ENCODE assay signal across 26 mouse cellular contexts in genomic region chr11:20556163-20556911, GRCm38 (mm10). TPM values are rescaled to one million over a fixed set of nuclear protein-coding genes. Genes with fewer than 3 reads are reported as not detected.
A peak's percentile ranks its signal among the peaks of the same experiment; 100 is the strongest.
DNase-seq lines count a peak whose midpoint lies in the region; ATAC-seq and TF ChIP-seq lines count a peak whose summit lies in the region.
"Had no signal": no experiment of that assay in that cellular context is flagged by ENCODE, and none has a peak within 500 bp of the region (broad histone marks: within the 10 kb centered on the region; RNA-seq: fewer than 3 reads in every experiment).

No protein-coding gene starts in this region.

- no peaks in the 10 kb centered on the region for H3K36me3 ChIP-seq in intestine, embryonic 14.5 days (ENCODE audit: control insufficient read depth, insufficient read depth, low read length)
- no peaks in the 10 kb centered on the region for H3K36me3 ChIP-seq in intestine, embryonic 15.5 days
- no peaks in the 10 kb centered on the region for H3K36me3 ChIP-seq in liver, embryonic 15.5 days (replicated peaks)
- no peaks in the 10 kb centered on the region for H3K36me3 ChIP-seq in kidney, adult 2 months (ENCODE audit: control insufficient read depth, insufficient read depth, low read length)
- H3K36me3 ChIP-seq: embryonic facial prominence, embryonic 15.5 days; G1E; heart, embryonic 15.5 days; kidney, embryonic 15.5 days; limb, embryonic 13.5 days; neural tube, embryonic 15.5 days had no signal

- no peak for TF ChIP-seq POLR2A in kidney, adult 2 months (IDR thresholded peaks at IDR 0.05; ENCODE audit: low read depth, low read length)

- no peak overlapping the region for H3K9ac ChIP-seq in intestine, embryonic 14.5 days (ENCODE audit: low read length)
- no peak overlapping the region for H3K9ac ChIP-seq in intestine, embryonic 15.5 days
- H3K9ac ChIP-seq in liver, embryonic 15.5 days, result no peak overlapping the region
- H3K9ac ChIP-seq: embryonic facial prominence, embryonic 15.5 days; forebrain, postnatal 0 days; heart, embryonic 15.5 days; kidney, embryonic 15.5 days; limb, embryonic 13.5 days; neural tube, embryonic 15.5 days had no signal

- H3K27me3 ChIP-seq in intestine, embryonic 14.5 days (replicated peaks; ENCODE audit: control insufficient read depth, insufficient read depth, low read length), result no peaks in the 10 kb centered on the region
- no peaks in the 10 kb centered on the region for H3K27me3 ChIP-seq in intestine, embryonic 15.5 days (replicated peaks)
- no peaks in the 10 kb centered on the region for H3K27me3 ChIP-seq in liver, embryonic 15.5 days
- no peaks in the 10 kb centered on the region for H3K27me3 ChIP-seq in kidney, adult 2 months (replicated peaks; ENCODE audit: control insufficient read depth, insufficient read depth, low read length)
- H3K27me3 ChIP-seq: embryonic facial prominence, embryonic 15.5 days; heart, embryonic 15.5 days; kidney, embryonic 15.5 days; limb, embryonic 13.5 days; neural tube, embryonic 15.5 days had no signal

- no peak overlapping the region for H3K4me2 ChIP-seq in intestine, embryonic 14.5 days (ENCODE audit: low read length)
- no peak overlapping the region for H3K4me2 ChIP-seq in intestine, embryonic 15.5 days (replicated peaks)
- H3K4me2 ChIP-seq in liver, embryonic 15.5 days, result 0 out of 2 replicates have a peak overlapping the region, but pooled peaks have one; percentile 21
- H3K4me2 ChIP-seq: embryonic facial prominence, embryonic 15.5 days; heart, embryonic 15.5 days; kidney, embryonic 15.5 days; limb, embryonic 13.5 days; midbrain, embryonic 11.5 days; neural tube, embryonic 15.5 days had no signal

- no peak overlapping the region for H3K27ac ChIP-seq in intestine, embryonic 14.5 days (ENCODE audit: low read depth)
- no peak overlapping the region for H3K27ac ChIP-seq in intestine, embryonic 15.5 days
- peak overlapping the region; percentile 48 for H3K27ac ChIP-seq in liver, embryonic 15.5 days (replicated peaks)
- H3K27ac ChIP-seq in kidney, adult 2 months (ENCODE audit: insufficient read depth, low read depth, low read length), result no peak overlapping the region
- H3K27ac ChIP-seq: embryonic facial prominence, embryonic 15.5 days; heart, embryonic 15.5 days; kidney, embryonic 15.5 days; limb, embryonic 13.5 days; macrophage; neural tube, embryonic 15.5 days had no signal

- 81% methylated on average over 7 of the region's 7 CpGs for WGBS in intestine, embryonic 14.5 days
- WGBS in intestine, embryonic 15.5 days, result 77% methylated on average over 7 of the region's 7 CpGs
- 42% methylated on average over 7 of the region's 7 CpGs for WGBS in liver, embryonic 15.5 days (ENCODE audit: insufficient replicate concordance)
- WGBS in kidney, adult 2 months, result 63% methylated on average over 7 of the region's 7 CpGs

- DNase-seq in intestine, embryonic 14.5 days (ENCODE audit: low spot score), result peak; percentile 31
- DNase-seq in liver, result peak; percentile 49
- DNase-seq in spleen, postnatal 10 days (ENCODE audit: low spot score in 2 of 2), result no peak
- no peak for DNase-seq in kidney, adult 2 months
- DNase-seq in embryo, embryonic 9.5 days (ENCODE audit: extremely low spot score), result no peak
- DNase-seq: adrenal gland, postnatal 10 days; cerebellum, adult 9-10 months; forebrain, postnatal 0 days; gastrocnemius, postnatal 36 days; heart, postnatal 36 days; kidney, postnatal 36 days; thymus, adult 2 months; thymus, postnatal 4 days had no signal

- H3K4me1 ChIP-seq in intestine, embryonic 14.5 days (replicated peaks; ENCODE audit: control insufficient read depth, insufficient read depth, low read length), result peaks cover 17% of the 10 kb centered on the region
- H3K4me1 ChIP-seq in intestine, embryonic 15.5 days (replicated peaks), result peaks cover 15% of the 10 kb centered on the region
- H3K4me1 ChIP-seq in liver, embryonic 15.5 days (replicated peaks), result peaks cover 65% of the 10 kb centered on the region
- peaks cover 4% of the 10 kb centered on the region; the same call in 1 of the 2 replicates for H3K4me1 ChIP-seq in kidney, adult 2 months (ENCODE audit: control insufficient read depth, insufficient read depth, low read length)

- ATAC-seq in intestine, embryonic 14.5 days (replicated peaks; ENCODE audit: low FRiP score, low TSS enrichment, low read depth), result no peak
- ATAC-seq in intestine, embryonic 15.5 days, result no peak
- peak; percentile 70 for ATAC-seq in liver, embryonic 15.5 days (ENCODE audit: insufficient read depth)
- ATAC-seq: CD4-positive, CD25-positive, alpha-beta regulatory T cell, adult 4 months; forebrain, postnatal 0 days; hindbrain, embryonic 16.5 days; intestine, postnatal 0 days had no signal

- H3K9me3 ChIP-seq in intestine, embryonic 14.5 days (ENCODE audit: control insufficient read depth, low read length), result no peaks in the 10 kb centered on the region
- H3K9me3 ChIP-seq in intestine, embryonic 15.5 days, result no peaks in the 10 kb centered on the region
- no peaks in the 10 kb centered on the region for H3K9me3 ChIP-seq in liver, embryonic 15.5 days (replicated peaks)
- H3K9me3 ChIP-seq: embryonic facial prominence, embryonic 15.5 days; G1E; heart, embryonic 15.5 days; kidney, embryonic 15.5 days; limb, embryonic 13.5 days; neural tube, embryonic 15.5 days had no signal

- no peak overlapping the region for H3K4me3 ChIP-seq in intestine, embryonic 14.5 days (ENCODE audit: low read depth, low read length)
- no peak overlapping the region for H3K4me3 ChIP-seq in intestine, embryonic 15.5 days (replicated peaks)
- no peak overlapping the region for H3K4me3 ChIP-seq in liver, embryonic 15.5 days (replicated peaks)
- H3K4me3 ChIP-seq in kidney, adult 2 months (ENCODE audit: insufficient read depth, low read depth, low read length), result no peak overlapping the region
- H3K4me3 ChIP-seq: embryonic facial prominence, embryonic 15.5 days; heart, embryonic 15.5 days; kidney, embryonic 15.5 days; limb, embryonic 13.5 days; neural tube, embryonic 15.5 days had no signal

- TF ChIP-seq CTCF in kidney, adult 2 months (conservative IDR thresholded peaks at IDR 0.05; ENCODE audit: insufficient read depth, insufficient read length, low read depth, low read length), result no peak

RNA-seq across cellular contexts. Expression of gene Sertad2, which starts 13.3 kb away (rescaled TPM):
- polyA plus RNA-seq in intestine, embryonic 14.5 days (2014; fragmentation: Nextera tagmentation; extraction: Ambion mirVana), result 26.2 and 27.1 TPM in 2 replicates
- 35.6 and 36.9 TPM in 2 replicates for polyA plus RNA-seq in intestine, embryonic 15.5 days (2015; fragmentation: Nextera tagmentation; extraction: Ambion mirVana)
- polyA plus RNA-seq in liver, embryonic 15.5 days (2015; fragmentation: Nextera tagmentation; extraction: Ambion mirVana), result 36.0 and 41.3 TPM in 2 replicates
- polyA plus RNA-seq in kidney, adult 2 months (2012; rRNA removed), result 24.9 and 33.6 TPM in 2 replicates

Comparison
In these comparisons a context has a peak if more than half of its experiments do, and no peak if none do; other contexts are left out.
1. DNase-seq: peak in intestine, embryonic 14.5 days (single experiment) and liver (single experiment); none in spleen, postnatal 10 days (0 of 2), kidney, adult 2 months (single experiment) and embryo, embryonic 9.5 days (single experiment).